Mouse (Mus musculus): ENCODE measurements around the gene Olfr1288.

Olfr1288 gene

DNA sequence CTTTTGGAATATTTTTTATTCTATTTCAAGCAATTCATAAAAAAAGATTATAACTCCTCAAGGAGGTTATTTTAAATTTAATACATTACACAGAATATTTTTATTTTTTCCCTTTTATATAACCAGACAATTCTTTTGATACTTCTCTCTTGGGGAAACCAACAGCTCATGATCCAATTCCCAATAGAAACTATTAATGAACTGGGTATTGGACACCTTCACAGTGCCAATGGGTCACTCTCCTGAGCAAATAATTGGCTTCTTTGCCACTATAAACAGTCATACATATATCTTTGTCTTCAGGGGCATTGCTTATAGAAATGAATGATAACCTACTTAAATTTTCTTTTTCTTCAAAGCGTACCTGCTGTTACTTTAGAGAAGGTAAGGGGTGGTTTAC is at the start of gene Olfr1288:
Gene Olfr1288, plus strand, starts transcription at position 301 of the 400 bp plus-strand sequence.
- no peak for DNase-seq

DNA sequence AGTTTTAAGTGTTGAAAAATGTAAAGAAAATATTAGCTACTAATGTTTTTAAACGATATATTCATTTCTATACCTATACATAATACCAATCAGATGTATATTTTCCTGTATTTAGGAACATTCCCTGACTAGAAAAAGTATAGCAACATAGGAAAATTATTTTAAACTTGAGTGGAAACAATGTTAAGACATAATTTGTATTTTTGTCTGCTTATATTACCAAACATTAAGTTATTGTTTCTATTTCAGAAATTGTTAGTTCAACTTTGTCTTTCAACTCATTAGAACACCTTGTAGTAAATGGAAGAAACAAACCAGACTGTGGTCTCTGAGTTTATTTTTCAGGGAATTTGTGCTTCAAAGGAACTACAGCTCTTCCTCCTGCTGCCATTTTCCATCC is 25.1 kb upstream of the Olfr1288 start, which contains the start of gene Olfr1287:
Gene Olfr1287, plus strand, starts transcription at position 301 of the 400 bp plus-strand sequence.
- no peak for DNase-seq

- no peak for DNase-seq
These were observed 6.6 kb downstream of the Olfr1288 start, which contains the start of gene Olfr1289 for GRCm38 (mm10) chr2:111480519-111480918. Olfr1289 (plus strand) TSS chr2:111480819.

DNA sequence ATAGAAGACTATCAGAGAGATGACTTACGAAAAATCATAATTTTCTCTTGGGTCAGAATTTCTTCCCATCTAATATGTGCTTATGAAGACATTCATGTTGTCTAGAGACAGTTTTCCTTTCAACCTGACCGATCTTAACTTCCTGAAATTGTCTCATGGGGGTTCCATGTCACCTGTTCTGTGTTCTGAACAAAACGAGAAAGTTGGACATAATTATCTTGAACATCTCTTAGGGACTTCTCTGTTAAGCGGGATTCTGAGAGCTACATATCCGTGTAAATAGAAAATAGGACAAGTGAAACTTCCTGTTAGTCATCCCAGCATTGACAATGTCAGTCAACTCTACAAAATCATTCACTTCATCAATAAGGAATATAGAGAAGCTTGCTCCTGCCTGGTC is 19.8 kb downstream of the Olfr1288 start, which contains the start of gene Olfr1290:
Gene Olfr1290, minus strand, starts transcription at position 101 of the 400 bp plus-strand sequence.
- DNase-seq, result no peak

DNA sequence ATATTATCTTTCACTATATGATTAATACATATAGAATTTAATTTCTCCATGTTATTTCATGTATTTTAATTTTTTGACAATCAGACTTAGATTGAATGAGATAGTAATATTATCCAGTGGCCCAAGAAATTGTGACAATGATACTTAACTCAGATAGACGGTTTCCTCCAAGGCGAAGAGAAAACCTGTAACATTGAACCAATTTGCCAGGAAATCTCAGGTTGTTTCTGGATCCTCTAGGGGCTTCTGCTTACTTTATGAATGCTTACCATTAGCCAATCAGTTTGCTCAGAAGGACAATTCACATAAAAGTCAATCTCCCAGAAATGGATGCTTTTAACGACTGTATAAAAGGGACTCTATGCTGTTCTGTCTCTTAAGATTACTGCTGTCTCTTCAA is 23.0 kb downstream of the Olfr1288 start, which contains the start of gene Olfr1291-ps1:
Gene Olfr1291-ps1, plus strand, starts transcription at position 301 of the 400 bp plus-strand sequence.
- DNase-seq, result no peak

DNA sequence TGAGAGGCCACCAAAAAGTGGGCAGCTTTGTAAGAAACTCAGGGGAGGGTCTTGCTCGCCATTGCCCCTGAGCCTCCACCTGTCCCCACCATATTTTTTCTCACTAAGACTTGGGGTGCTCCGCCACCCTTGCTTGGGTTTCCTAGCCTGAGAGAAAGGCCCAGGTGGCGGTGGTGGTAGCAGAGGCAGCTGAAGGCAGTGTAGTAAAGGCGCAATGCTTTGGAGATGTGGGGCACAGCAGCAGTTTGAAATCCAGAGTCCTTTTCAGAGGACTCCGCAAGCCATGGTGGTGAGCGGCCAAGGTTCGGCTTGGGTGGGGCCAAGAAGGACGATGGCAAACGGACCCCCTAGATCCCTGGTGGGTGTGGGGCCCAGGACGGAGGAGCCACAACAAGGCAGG is 43.5 kb downstream of the Olfr1288 start:
- DNase-seq, result no peak

DNA sequence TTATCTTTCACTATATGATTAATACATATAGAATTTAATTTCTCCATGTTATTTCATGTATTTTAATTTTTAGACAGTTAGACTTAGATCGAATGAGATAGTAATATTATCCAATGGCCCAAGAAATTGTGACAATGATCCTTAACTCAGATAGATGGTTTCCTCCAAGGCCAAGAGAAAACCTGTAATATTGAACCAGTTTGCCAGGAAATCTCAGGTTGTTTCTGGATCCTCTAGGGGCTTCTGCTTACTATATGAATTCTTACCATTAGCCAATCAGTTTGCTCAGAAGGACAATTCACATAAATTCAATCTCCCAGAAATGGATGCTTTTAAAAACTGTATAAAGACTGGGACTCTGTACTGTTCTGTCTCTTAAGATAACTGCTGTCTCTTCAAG is 51.0 kb downstream of the Olfr1288 start, which contains the start of gene Olfr1293-ps:
Gene Olfr1293-ps, plus strand, starts transcription at position 301 of the 400 bp plus-strand sequence.
- no peak for DNase-seq
